Mouse (Mus musculus) retina, embryonic 14.5 days (tissue): ENCODE data around the gene Olfr1393.

Source experiments
- DNase-seq: peaks from one replicate; pipeline ENCODE4 v3.0.0-alpha.2; 2015; ENCODE audit warnings: low spot score

Olfr1393 gene

DNA sequence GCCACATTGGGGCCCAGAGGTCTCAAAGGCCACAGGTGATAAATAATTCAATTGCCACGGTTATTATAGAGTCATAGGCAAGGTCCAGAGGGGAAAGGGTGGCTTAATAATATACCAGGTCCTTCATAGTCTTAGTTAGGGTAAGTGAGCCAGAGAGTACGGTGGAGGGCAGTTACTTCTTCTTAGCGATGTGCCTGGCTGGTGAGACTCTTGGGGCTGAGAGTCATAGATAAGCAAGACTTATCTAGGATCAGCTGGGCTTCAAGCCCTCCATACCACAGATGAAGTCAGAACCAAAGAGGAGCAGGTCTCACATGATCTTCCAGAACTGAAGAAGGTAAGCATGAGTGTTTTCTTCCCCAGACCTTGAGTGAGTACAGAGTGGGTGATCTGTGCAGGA is at the start of gene Olfr1393:
Olfr1393 (plus strand) TSS at position 83 of the 400 bp plus-strand sequence.
- DNase-seq = no peak

- DNase-seq = no peak
Observed at GRCm38 (mm10) chr11:49232781-49233180, 45.3 kb upstream of the Olfr1393 start.

DNA sequence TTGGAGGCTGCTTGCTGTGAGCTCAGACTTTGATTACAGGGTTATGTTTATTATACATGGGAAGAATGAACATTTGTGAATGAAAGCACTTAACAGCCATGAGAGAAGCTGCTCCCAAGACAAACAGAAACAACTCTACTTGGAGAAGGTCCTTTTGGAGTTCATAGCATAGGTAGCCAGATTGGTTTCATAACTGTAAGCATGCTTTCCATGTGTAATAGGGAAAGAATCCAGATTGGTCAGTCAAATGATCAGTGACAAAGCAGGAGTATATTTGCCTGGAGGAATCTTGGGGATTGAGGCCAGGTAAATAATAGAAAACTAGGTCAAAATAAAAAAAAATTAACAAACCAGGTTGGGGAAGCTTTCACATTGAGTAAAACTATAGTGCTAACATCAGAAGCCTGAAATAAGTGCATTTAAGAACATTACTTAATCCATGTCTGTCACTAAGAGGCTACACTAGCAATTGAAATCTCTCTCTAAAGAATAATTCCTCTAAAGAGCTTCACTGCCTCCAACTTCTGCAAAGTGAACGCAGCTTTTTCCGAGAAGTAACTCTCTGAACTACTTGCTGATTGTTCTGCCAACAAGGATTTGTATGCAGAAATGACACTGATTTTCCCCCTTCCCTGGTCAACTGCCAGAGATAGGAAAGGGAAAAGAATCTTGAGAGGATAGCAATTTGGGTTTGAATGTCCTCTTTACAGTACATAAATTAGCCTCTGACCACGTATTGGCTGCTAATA is 42.5 kb upstream of the Olfr1393 start:
- no peak for DNase-seq

GRCm38 (mm10) chr11:49236891-49237290 is 41.2 kb upstream of the Olfr1393 start:
- no peak for DNase-seq

GRCm38 (mm10) chr11:49237532-49237931 is 40.6 kb upstream of the Olfr1393 start:
- DNase-seq = no peak

DNA sequence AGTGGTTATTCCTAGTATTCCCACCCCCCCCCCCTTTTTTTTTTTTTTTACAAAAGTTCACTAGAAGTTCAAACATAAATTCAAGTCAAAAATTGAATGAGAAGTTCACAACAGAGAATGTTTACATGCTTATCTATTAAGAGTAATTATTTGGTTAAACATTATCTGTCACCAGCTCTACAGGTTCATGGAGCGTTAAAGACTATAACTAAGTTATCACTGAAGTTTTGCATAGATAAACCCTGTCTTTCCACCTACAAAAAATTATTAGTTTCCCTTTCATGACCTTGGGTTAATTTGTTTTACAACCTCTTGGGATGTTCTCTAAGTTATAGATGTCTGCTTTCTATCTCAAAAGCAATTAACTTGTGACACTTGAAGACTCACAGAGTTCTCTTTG is 37.8 kb upstream of the Olfr1393 start:
- no peak for DNase-seq

GRCm38 (mm10) chr11:49240874-49241273 is 37.2 kb upstream of the Olfr1393 start:
- DNase-seq = no peak

DNA sequence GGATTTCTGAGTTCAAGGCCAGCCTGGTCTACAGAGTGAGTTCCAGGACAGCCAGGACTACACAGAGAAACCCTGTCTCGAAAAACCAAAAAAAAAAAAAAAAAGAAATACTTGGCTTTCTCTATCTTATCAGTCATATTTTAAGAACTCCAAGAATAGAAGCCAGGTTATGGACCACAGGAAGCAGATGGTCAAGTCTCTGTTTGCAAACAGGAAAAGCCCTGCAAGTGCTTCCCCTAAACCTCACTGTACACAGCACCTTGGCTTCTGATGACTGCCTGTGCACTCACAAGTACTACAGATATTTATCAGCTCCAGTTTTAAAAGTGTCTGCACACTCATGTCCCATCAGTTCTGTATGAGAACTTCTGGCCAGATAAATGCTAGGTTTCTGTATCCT is 36.6 kb upstream of the Olfr1393 start:
- no peak for DNase-seq

GRCm38 (mm10) chr11:49242944-49243626 is 35.0 kb upstream of the Olfr1393 start:
- no peak for DNase-seq

DNA sequence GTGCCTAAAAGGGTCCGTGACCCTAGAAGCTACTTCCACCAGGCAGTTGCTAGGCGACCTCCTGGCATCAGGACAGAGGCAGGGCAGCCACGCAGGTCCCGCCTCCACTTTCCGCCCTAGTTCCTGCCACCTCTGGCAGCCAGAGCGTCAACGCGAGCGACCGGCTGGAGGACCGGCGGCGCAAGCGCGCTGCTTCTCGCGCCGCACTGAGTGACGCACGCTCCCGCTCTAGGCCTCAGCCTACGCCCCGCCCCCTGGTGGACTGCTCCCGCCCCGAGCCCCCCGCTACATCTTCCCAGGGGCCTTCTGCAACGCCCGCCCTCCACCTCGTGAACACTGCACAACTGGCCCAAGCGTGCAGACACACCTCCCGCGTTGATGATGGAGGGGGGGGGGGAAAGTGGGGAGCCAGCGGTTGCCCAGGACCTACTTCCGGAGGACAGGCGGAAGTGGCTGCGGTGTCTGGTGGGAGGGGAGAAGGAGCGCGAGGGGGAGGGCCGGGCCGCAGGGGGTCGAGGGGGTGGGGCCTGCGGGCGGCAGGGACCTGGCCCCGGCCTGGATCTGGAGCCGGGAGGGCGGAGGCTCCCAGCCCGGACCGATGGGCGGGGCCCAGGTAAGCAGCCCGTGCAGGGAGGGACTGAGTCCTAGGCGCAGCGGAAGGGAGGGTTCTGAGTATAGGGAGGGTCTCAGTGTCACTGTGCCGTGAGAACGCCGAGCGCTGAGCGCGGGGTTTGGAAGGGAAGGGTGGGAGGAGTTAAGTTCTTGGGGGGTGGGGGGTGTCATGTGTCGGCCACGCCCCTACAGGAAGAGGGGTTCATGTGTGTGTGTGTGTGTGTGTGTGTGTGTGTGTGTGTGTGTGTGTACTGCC is 34.1 kb upstream of the Olfr1393 start, which contains the start of gene Mgat1:
Mgat1 (plus strand) TSS at position 465 of the 868 bp plus-strand sequence.
- DNase-seq = peak; percentile 96

DNA sequence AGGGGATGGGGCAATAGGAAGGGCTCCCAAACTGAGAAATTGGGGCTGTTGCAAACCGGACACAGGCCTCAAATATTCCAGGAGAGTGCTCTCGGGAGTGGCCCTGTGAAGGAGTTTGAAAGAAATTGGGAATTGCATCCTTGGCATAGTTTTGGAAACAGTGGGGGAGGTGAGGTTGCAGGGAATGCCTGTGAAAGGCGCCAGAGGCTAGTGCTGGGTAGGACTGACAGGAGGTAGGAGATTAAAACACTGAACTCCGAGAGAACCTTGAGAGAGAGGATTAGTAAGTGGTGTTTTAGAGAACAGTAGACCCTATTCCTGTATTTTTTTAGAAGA is 33.5 kb upstream of the Olfr1393 start:
- no peak for DNase-seq

GRCm38 (mm10) chr11:49245176-49245575 is 32.9 kb upstream of the Olfr1393 start:
- DNase-seq = peak; percentile 30

- DNase-seq = peak; percentile 13
Observed at GRCm38 (mm10) chr11:49245634-49246415, 32.3 kb upstream of the Olfr1393 start.

DNA sequence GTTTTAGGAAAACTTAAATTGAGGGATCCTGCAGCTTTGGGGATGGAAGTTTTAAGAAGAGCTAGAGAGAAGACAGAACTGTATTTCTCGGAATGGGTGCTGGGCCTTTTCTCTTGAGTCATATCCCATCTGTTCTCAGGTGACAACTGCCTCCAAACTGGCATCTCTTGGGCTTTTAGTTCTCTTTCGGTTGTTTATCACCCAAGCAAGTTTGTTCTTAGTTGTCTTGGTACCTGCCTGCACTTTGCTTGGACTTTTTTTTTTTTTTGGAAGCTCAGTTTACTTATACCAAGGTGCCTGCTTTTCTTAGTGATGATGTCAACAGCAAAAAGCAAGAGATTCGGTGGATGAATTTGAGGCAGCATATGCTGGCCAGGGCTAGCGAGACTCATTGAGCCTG is 31.6 kb upstream of the Olfr1393 start:
- no peak for DNase-seq

GRCm38 (mm10) chr11:49247255-49247654 is 30.8 kb upstream of the Olfr1393 start:
- DNase-seq = no peak

DNA sequence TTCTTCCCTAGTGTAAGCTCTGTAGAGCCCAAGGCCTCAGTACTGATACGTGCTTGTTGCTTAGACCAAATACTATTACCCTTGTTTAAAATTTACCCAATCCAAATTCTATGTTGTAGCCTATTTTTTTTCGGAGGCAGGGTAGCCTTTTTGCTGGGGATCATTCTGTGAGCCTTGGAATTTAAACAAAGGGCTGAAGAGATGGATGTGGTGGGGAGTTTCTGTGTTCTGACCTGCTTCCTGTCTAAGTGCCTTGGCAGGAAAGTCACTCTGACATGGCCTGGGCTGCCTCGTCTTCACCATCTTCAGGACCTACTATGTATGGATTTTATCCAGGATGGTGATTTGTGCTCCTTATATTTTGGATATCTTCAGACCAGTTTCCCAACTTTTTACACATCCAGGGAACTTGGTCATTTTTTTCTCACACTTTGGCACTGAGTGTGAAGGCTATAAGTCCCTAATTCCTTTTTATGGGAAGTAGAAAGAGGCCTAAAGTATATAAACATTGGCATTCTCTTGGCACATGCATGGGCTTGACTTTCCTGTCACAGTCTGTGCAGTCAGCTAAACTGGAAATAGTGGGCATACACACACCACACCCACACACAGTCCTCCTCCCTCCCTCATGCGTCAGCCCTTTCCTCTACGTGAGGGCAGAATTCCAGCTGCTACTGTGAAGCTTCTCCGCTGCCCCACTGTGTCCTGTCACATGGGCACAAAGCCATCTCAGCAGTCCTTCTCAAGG is 29.7 kb upstream of the Olfr1393 start:
- DNase-seq = no peak

DNA sequence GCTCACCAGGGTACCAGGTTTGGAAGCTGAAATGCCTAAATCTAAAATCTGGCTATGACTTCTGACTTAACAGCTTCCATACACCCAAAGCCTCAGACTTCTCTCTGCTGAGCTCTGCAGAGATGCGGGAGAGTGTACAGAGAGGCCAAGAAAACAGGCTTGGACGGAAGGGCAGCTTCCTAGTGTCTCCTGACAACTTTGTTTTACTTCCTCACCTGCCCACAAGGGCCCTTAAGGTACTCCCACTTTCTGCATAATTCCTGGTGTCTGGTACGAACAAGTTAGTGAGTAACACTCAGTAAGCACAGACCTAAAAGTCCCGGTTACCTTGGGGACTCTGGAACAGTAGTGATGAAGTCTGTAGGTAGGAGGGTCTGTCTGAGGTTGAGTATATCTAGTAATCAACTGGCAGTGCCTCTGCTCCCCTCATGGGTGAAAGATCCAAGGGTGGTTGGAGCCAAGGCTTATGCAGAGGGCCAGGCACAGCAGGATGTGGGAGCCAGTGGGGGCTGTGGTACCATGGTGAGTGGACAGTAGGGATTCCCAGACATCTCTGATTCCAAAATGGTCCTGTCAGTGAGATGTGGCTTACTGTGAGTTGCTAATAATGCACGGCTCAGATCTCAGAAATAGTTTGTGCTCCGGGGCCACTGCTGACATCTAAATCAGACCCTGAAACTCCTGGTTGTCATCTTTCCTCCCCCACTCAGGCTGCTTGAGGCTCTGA is 29.0 kb upstream of the Olfr1393 start:
- no peak for DNase-seq

DNA sequence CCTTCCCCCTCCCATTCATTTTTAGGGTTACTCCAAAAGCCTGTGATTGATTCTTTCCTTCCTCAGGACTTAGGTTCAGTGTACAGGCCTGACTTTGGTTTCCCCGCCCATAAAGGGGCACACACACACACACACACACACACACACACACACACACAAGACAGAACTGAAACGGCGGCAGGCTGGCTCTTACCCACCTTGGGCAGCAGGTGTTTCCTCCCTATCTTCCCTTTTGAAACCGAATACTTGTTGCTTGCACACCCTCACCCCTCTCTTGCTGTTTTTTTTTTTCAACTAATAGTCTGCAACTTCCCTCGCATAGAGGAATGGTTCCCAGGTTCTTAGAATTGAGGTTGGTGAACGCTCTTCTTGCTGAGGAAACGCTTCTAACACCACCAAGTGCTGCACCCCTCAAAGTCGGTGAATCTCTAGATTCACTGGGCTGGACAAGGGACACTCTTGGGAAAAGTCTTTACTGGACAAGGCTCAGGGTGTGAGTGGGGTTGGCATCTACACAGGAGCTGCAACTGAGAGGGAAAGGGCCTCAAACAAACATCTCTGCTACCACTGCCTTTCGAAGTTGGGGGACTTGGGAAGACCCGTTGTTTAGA is 28.2 kb upstream of the Olfr1393 start:
- no peak for DNase-seq

DNA sequence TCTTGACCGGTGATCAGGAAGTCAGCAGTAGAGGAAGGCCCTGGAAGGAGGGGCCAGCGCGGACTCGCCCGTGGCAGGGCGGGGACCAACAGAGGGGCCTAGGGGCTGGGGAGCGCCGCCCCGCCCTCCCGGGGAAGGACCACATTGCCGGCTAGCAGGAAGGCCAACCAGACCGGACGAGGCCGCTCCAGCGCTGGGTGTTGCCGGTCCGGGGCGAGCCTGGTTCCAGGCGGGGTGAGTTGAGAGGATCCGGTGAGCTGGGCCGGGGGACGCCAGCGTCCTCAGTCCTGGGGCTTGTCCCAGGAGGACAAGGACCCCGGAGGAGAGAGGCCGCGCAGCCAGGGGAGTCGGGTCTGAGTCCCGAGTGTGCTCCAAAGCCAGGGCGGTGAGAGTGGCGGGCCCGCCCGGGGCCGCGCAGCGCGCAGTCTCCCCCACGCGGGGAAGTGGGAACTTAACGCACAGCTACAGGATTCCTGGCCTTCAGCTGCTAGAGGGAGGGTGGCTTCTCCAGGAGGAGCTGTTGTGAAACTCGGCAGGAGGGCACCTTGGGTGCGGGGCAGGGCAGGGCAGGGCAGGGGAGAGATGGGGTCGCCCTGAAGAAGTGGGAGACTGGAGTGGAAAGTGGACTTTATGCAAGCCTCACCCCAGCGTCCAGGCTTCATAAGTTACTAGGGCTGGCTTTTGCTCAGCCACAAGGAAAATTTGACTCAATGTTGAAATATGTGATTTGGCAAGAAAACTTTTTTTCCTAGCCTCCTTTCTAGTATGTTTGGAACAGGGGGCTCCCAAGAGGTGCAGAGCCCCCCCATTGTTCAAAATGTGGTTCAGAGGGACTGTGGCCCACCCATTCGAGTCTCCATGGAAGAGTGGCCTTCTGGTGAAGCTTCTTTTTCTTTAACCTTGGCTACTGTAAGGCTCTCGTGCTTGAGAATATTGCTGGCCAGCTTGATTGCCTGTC is 27.4 kb upstream of the Olfr1393 start:
- DNase-seq = peak; percentile 81
